Mouse (Mus musculus): ENCODE measurements around the gene Tmigd3. TPM values are rescaled to one million over a fixed set of nuclear protein-coding genes. Genes with fewer than 3 reads are reported as not detected.

The Tmigd3 gene
- polyA plus RNA-seq, 1 experiment from 2014 or later = 0.33 TPM

DNA sequence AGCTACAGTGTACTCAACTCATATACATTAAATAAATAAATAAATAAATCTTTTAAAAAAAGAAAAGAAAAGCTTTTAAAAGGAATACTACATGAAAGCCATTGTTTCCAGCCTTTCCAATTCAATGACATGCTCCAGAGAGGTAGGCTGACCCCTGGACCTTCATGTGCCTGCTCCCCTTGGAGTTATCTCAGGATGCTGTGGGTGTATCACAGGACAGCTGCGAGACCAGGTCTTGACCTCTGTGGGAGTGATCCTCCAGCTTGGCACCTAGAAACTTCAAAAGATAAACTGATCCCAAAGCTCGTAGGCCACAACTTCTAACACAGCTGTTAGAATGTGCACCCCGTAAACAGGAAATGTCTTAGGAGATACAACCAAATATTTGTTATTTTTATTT lies 32.0 kb upstream of the Tmigd3 start:
- Histone ChIP-seq H3K9me3 (replicated peaks; ENCODE audit: control insufficient read depth, low read length) (no peaks in the 10 kb centered on the region), H3K4me3 (ENCODE audit: low read depth, low read length) (no peak overlapping the region), H3K4me2 (no peak overlapping the region), H3K27ac (ENCODE audit: low read depth, low read length) (no peak overlapping the region), H3K9ac (ENCODE audit: low read depth, low read length) (no peak overlapping the region), H3K27me3 (ENCODE audit: control insufficient read depth, insufficient read depth, low read length) (peaks cover 9% of the 10 kb centered on the region; the same call in 1 of the 2 replicates), H3K4me1 (ENCODE audit: control insufficient read depth, insufficient read depth, low read length) (no peaks in the 10 kb centered on the region), H3K36me3 (ENCODE audit: control insufficient read depth, insufficient read depth, low read length) (no peaks in the 10 kb centered on the region)
- WGBS (ENCODE audit: insufficient replicate concordance) = 68% methylated on average over 3 of the region's 3 CpGs
- no peak for ATAC-seq (replicated peaks; ENCODE audit: insufficient number of reproducible peaks, low FRiP score, low TSS enrichment)

DNA sequence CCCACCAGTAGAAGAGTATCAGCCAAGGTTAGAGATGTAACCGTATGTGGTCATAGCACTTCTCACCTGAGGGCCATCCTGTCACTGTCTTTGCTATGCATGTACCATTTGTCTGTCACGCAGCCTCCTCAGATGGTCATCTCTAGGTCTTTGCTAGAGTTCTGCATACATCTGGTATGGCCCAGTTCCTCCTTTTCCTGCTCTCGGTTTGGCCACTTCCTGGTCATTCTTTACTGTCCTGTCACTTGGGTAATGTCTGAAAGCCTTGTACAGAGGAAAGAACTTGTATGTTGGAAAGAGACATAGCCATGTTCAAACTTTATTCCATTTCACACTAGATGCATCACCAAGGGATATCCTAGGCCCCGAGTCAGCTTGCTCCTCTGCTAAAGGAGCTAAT lies 30.9 kb upstream of the Tmigd3 start:
- 77% methylated on average over 4 of the region's 4 CpGs for WGBS (ENCODE audit: insufficient replicate concordance)
- no peaks in the 10 kb centered on the region for H3K4me1 ChIP-seq (ENCODE audit: control insufficient read depth, insufficient read depth, low read length)
- H3K4me3 ChIP-seq (ENCODE audit: low read depth, low read length) = no peak overlapping the region
- no peak overlapping the region for H3K9ac ChIP-seq (ENCODE audit: low read depth, low read length)
- H3K27ac ChIP-seq (ENCODE audit: low read depth, low read length) = no peak overlapping the region
- no peak overlapping the region for H3K4me2 ChIP-seq
- no peaks in the 10 kb centered on the region for H3K9me3 ChIP-seq (replicated peaks; ENCODE audit: control insufficient read depth, low read length)
- peaks cover 9% of the 10 kb centered on the region; the same call in 1 of the 2 replicates for H3K27me3 ChIP-seq (ENCODE audit: control insufficient read depth, insufficient read depth, low read length)
- no peak for ATAC-seq (replicated peaks; ENCODE audit: insufficient number of reproducible peaks, low FRiP score, low TSS enrichment)
- no peaks in the 10 kb centered on the region for H3K36me3 ChIP-seq (ENCODE audit: control insufficient read depth, insufficient read depth, low read length)

- no peak for ATAC-seq (replicated peaks; ENCODE audit: insufficient number of reproducible peaks, low FRiP score, low TSS enrichment)
- no peak overlapping the region for H3K4me2 ChIP-seq
- peaks cover 15% of the 10 kb centered on the region for H3K27me3 ChIP-seq (ENCODE audit: control insufficient read depth, insufficient read depth, low read length)
- 58% methylated on average over 7 of the region's 7 CpGs for WGBS (ENCODE audit: insufficient replicate concordance)
- H3K4me1 ChIP-seq (ENCODE audit: control insufficient read depth, insufficient read depth, low read length) = no peaks in the 10 kb centered on the region
- H3K4me3 ChIP-seq (ENCODE audit: low read depth, low read length) = no peak overlapping the region
- no peaks in the 10 kb centered on the region for H3K36me3 ChIP-seq (ENCODE audit: control insufficient read depth, insufficient read depth, low read length)
- H3K9me3 ChIP-seq (replicated peaks; ENCODE audit: control insufficient read depth, low read length) = no peaks in the 10 kb centered on the region
- no peak overlapping the region for H3K9ac ChIP-seq (ENCODE audit: low read depth, low read length)
- H3K27ac ChIP-seq (ENCODE audit: low read depth, low read length) = no peak overlapping the region
These were observed 24.2 kb upstream of the Tmigd3 start for GRCm38 (mm10) chr3:105846294-105847069.

- ATAC-seq (replicated peaks; ENCODE audit: insufficient number of reproducible peaks, low FRiP score, low TSS enrichment) = no peak
- 66% methylated on average over 8 of the region's 8 CpGs for WGBS (ENCODE audit: insufficient replicate concordance)
These were observed 16.9 kb upstream of the Tmigd3 start for GRCm38 (mm10) chr3:105853781-105854180.

GRCm38 (mm10) chr3:105854786-105855185 lies 15.9 kb upstream of the Tmigd3 start:
- Histone ChIP-seq H3K27me3 (ENCODE audit: control insufficient read depth, insufficient read depth, low read length) (no peaks in the 10 kb centered on the region), H3K9ac (ENCODE audit: low read depth, low read length) (no peak overlapping the region), H3K4me2 (no peak overlapping the region), H3K9me3 (replicated peaks; ENCODE audit: control insufficient read depth, low read length) (no peaks in the 10 kb centered on the region), H3K27ac (ENCODE audit: low read depth, low read length) (no peak overlapping the region), H3K36me3 (ENCODE audit: control insufficient read depth, insufficient read depth, low read length) (no peaks in the 10 kb centered on the region), H3K4me3 (ENCODE audit: low read depth, low read length) (no peak overlapping the region), H3K4me1 (ENCODE audit: control insufficient read depth, insufficient read depth, low read length) (no peaks in the 10 kb centered on the region)
- 76% methylated on average over 4 of the region's 4 CpGs for WGBS (ENCODE audit: insufficient replicate concordance)
- no peak for ATAC-seq (replicated peaks; ENCODE audit: insufficient number of reproducible peaks, low FRiP score, low TSS enrichment)

More at GRCm38 (mm10) chr3:105853781-105854180, 16.9 kb upstream of the Tmigd3 start:
- Histone ChIP-seq H3K36me3 (ENCODE audit: control insufficient read depth, insufficient read depth, low read length) (no peaks in the 10 kb centered on the region), H3K27ac (ENCODE audit: low read depth, low read length) (no peak overlapping the region), H3K4me2 (no peak overlapping the region), H3K4me1 (ENCODE audit: control insufficient read depth, insufficient read depth, low read length) (no peaks in the 10 kb centered on the region), H3K27me3 (ENCODE audit: control insufficient read depth, insufficient read depth, low read length) (no peaks in the 10 kb centered on the region), H3K4me3 (ENCODE audit: low read depth, low read length) (no peak overlapping the region), H3K9ac (ENCODE audit: low read depth, low read length) (no peak overlapping the region), H3K9me3 (replicated peaks; ENCODE audit: control insufficient read depth, low read length) (no peaks in the 10 kb centered on the region)

DNA sequence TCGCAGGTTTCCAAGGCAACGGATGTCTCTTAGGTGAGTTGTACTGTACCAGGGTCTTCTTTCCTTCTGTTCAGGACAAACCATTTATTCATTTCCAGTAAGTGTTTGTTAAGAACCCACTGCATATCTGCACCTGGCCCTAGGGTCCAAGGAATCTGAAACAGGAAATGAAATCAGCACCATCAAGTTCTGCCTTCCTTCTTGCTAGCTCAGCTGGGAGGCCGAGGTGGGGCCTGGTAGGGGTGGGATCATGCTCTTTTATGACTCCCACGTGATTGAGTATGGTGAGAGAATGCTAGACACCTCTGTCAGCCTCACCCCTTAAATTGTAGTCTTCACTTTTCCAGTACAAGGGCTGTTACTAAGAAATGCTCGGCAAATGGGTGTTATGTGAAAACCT lies 13.2 kb upstream of the Tmigd3 start:
- Histone ChIP-seq H3K9ac (ENCODE audit: low read depth, low read length) (no peak overlapping the region), H3K27ac (ENCODE audit: low read depth, low read length) (no peak overlapping the region), H3K4me1 (ENCODE audit: control insufficient read depth, insufficient read depth, low read length) (no peaks in the 10 kb centered on the region), H3K27me3 (ENCODE audit: control insufficient read depth, insufficient read depth, low read length) (no peaks in the 10 kb centered on the region), H3K9me3 (replicated peaks; ENCODE audit: control insufficient read depth, low read length) (no peaks in the 10 kb centered on the region), H3K36me3 (ENCODE audit: control insufficient read depth, insufficient read depth, low read length) (no peaks in the 10 kb centered on the region), H3K4me3 (ENCODE audit: low read depth, low read length) (no peak overlapping the region), H3K4me2 (no peak overlapping the region)
- no peak for ATAC-seq (replicated peaks; ENCODE audit: insufficient number of reproducible peaks, low FRiP score, low TSS enrichment)
- 65% methylated on average over 5 of the region's 5 CpGs for WGBS (ENCODE audit: insufficient replicate concordance)

- H3K9ac ChIP-seq (ENCODE audit: low read depth, low read length) = no peak overlapping the region
- H3K4me1 ChIP-seq (ENCODE audit: control insufficient read depth, insufficient read depth, low read length) = no peaks in the 10 kb centered on the region
- ATAC-seq (replicated peaks; ENCODE audit: insufficient number of reproducible peaks, low FRiP score, low TSS enrichment) = no peak
- 52% methylated on average over 7 of the region's 7 CpGs for WGBS (ENCODE audit: insufficient replicate concordance)
- no peaks in the 10 kb centered on the region for H3K27me3 ChIP-seq (ENCODE audit: control insufficient read depth, insufficient read depth, low read length)
- H3K27ac ChIP-seq (ENCODE audit: low read depth, low read length) = no peak overlapping the region
- no peaks in the 10 kb centered on the region for H3K9me3 ChIP-seq (replicated peaks; ENCODE audit: control insufficient read depth, low read length)
- H3K4me3 ChIP-seq (ENCODE audit: low read depth, low read length) = no peak overlapping the region
- no peaks in the 10 kb centered on the region for H3K36me3 ChIP-seq (ENCODE audit: control insufficient read depth, insufficient read depth, low read length)
- no peak overlapping the region for H3K4me2 ChIP-seq
These were observed 8.8 kb upstream of the Tmigd3 start for GRCm38 (mm10) chr3:105861747-105862366.

- Histone ChIP-seq H3K9me3 (replicated peaks; ENCODE audit: control insufficient read depth, low read length) (no peaks in the 10 kb centered on the region), H3K4me3 (ENCODE audit: low read depth, low read length) (no peak overlapping the region), H3K4me1 (ENCODE audit: control insufficient read depth, insufficient read depth, low read length) (peaks cover 4% of the 10 kb centered on the region; the same call in 1 of the 2 replicates), H3K4me2 (no peak overlapping the region), H3K9ac (ENCODE audit: low read depth, low read length) (no peak overlapping the region), H3K27ac (ENCODE audit: low read depth, low read length) (no peak overlapping the region), H3K27me3 (ENCODE audit: control insufficient read depth, insufficient read depth, low read length) (no peaks in the 10 kb centered on the region), H3K36me3 (ENCODE audit: control insufficient read depth, insufficient read depth, low read length) (no peaks in the 10 kb centered on the region)
- no peak for ATAC-seq (replicated peaks; ENCODE audit: insufficient number of reproducible peaks, low FRiP score, low TSS enrichment)
- 76% methylated on average over 1 of the region's 1 CpGs for WGBS (ENCODE audit: insufficient replicate concordance)
These were observed 6.6 kb upstream of the Tmigd3 start for GRCm38 (mm10) chr3:105864123-105864522.

Measured in heart, embryonic 11.5 days (tissue).